Mouse (Mus musculus) C2C12 (cell line): ENCODE results near the gene Kcnn3.

Source experiments
- CEBPB ChIP-seq: IDR thresholded peaks from one replicate; pipeline ENCODE4 v1.6.1; 2011; ENCODE audit warnings: low read depth, mild to moderate bottlenecking, control low read depth, moderate library complexity
- CTCF ChIP-seq: IDR thresholded peaks from one replicate; pipeline ENCODE4 v1.5.1; 2011; ENCODE audit not compliant: control insufficient read depth, insufficient read depth, insufficient read length
- MAX ChIP-seq: IDR thresholded peaks from one replicate; pipeline ENCODE4 v1.6.1; 2011; ENCODE audit warnings: mild to moderate bottlenecking, control low read depth
- MYOD1 ChIP-seq: IDR thresholded peaks from one replicate; pipeline ENCODE4 v1.6.1; 2011; ENCODE audit warnings: low read depth; ENCODE audit not compliant: control insufficient read depth, insufficient read length
- MYOG ChIP-seq: IDR thresholded peaks from one replicate; pipeline ENCODE4 v1.6.1; 2011; ENCODE audit not compliant: control insufficient read depth, insufficient read length; ENCODE audit errors: extremely low read depth
- USF1 ChIP-seq: IDR thresholded peaks from one replicate; pipeline ENCODE4 v1.6.1; 2011; ENCODE audit warnings: low read depth, mild to moderate bottlenecking, control low read depth, moderate library complexity

- no peak for TF ChIP-seq CTCF
- no peak for TF ChIP-seq USF1
- no peak for TF ChIP-seq CEBPB
- no peak for TF ChIP-seq MYOD1
- no peak for TF ChIP-seq MAX
- no peak for TF ChIP-seq MYOG
Observed at GRCm38 (mm10) chr3:89490790-89491189, 29.2 kb upstream of the Kcnn3 start.
